Mouse (Mus musculus): ENCODE data around the gene Palm. TPM values are rescaled to one million over a fixed set of nuclear protein-coding genes. Genes with fewer than 3 reads are reported as not detected.
A peak's percentile ranks its signal among the peaks of the same experiment; 100 is the strongest.

Gene Palm
- polyA plus RNA-seq, 1 experiment from 2014 or later, result 63.7 TPM

GRCm38 (mm10) chr10:79820277-79820676, 26.9 kb downstream of the Palm start:
- Histone ChIP-seq H3K9me3 (no peaks in the 10 kb centered on the region), H3K4me1 (peaks cover 21% of the 10 kb centered on the region), H3K27ac (peak overlapping the region; percentile 61; the same call in 1 of the 2 replicates), H3K4me3 (no peak overlapping the region), H3K27me3 (no peaks in the 10 kb centered on the region), H3K4me2 (no peak overlapping the region), H3K36me3 (peaks cover 12% of the 10 kb centered on the region), H3K9ac (no peak overlapping the region)
- ATAC-seq (ENCODE audit: borderline replicate concordance, extremely low read depth, low FRiP score, low TSS enrichment), result no peak
- WGBS, result 87% methylated on average over 8 of the region's 8 CpGs

GRCm38 (mm10) chr10:79820782-79821181, 27.4 kb downstream of the Palm start, which contains the start of gene Misp:
Gene Misp (plus strand): TSS chr10:79820989.
- ATAC-seq (ENCODE audit: borderline replicate concordance, extremely low read depth, low FRiP score, low TSS enrichment), result no peak
- Histone ChIP-seq H3K4me3 (no peak within 1 kb of the TSS), H3K4me2 (no peak within 1 kb of the TSS), H3K27ac (peak within 1 kb of the TSS; percentile 61; the same call in 1 of the 2 replicates), H3K9me3 (no peaks in the 10 kb centered on the region), H3K9ac (no peak within 1 kb of the TSS), H3K4me1 (peaks cover 21% of the 10 kb centered on the region), H3K27me3 (no peaks in the 10 kb centered on the region), H3K36me3 (peaks cover 9% of the 10 kb centered on the region; the same call in 1 of the 2 replicates)
- 62% methylated on average over 11 of the region's 11 CpGs for WGBS

- no peak overlapping the region for H3K9ac ChIP-seq
Observed at GRCm38 (mm10) chr10:79821731-79822130, 28.4 kb downstream of the Palm start.

GRCm38 (mm10) chr10:79822372-79822771, 29.0 kb downstream of the Palm start:
- 28% methylated on average over 17 of the region's 17 CpGs for WGBS
- Histone ChIP-seq H3K36me3 (peaks cover 9% of the 10 kb centered on the region; the same call in 1 of the 2 replicates), H3K4me2 (peak overlapping the region; percentile 44), H3K4me3 (peak overlapping the region; percentile 12; the same call in 1 of the 2 replicates), H3K27ac (peak overlapping the region; percentile 55; the same call in 1 of the 2 replicates), H3K4me1 (peaks cover 21% of the 10 kb centered on the region), H3K9ac (0 out of 2 replicates have a peak overlapping the region, but pooled peaks have one; percentile 4), H3K27me3 (no peaks in the 10 kb centered on the region), H3K9me3 (no peaks in the 10 kb centered on the region)
- peak; percentile 67 for ATAC-seq (ENCODE audit: borderline replicate concordance, extremely low read depth, low FRiP score, low TSS enrichment)

More at GRCm38 (mm10) chr10:79821731-79822130, 28.4 kb downstream of the Palm start:
- Histone ChIP-seq H3K36me3 (peaks cover 9% of the 10 kb centered on the region; the same call in 1 of the 2 replicates), H3K4me1 (peaks cover 21% of the 10 kb centered on the region), H3K27ac (peak overlapping the region; percentile 55; the same call in 1 of the 2 replicates), H3K9me3 (no peaks in the 10 kb centered on the region), H3K4me3 (no peak overlapping the region), H3K27me3 (no peaks in the 10 kb centered on the region), H3K4me2 (peak overlapping the region; percentile 44; the same call in 1 of the 2 replicates)
- 80% methylated on average over 12 of the region's 12 CpGs for WGBS
- no peak for ATAC-seq (ENCODE audit: borderline replicate concordance, extremely low read depth, low FRiP score, low TSS enrichment)

GRCm38 (mm10) chr10:79823011-79823410, 29.6 kb downstream of the Palm start:
- Histone ChIP-seq H3K27me3 (no peaks in the 10 kb centered on the region), H3K9me3 (no peaks in the 10 kb centered on the region), H3K36me3 (peaks cover 9% of the 10 kb centered on the region; the same call in 1 of the 2 replicates), H3K4me1 (peaks cover 21% of the 10 kb centered on the region), H3K4me2 (peak overlapping the region; percentile 44), H3K27ac (peak overlapping the region; percentile 55; the same call in 1 of the 2 replicates), H3K9ac (no peak overlapping the region), H3K4me3 (peak overlapping the region; percentile 12; the same call in 1 of the 2 replicates)
- WGBS, result 72% methylated on average over 6 of the region's 6 CpGs
- no peak for ATAC-seq (ENCODE audit: borderline replicate concordance, extremely low read depth, low FRiP score, low TSS enrichment)

- WGBS, result 47% methylated on average over 6 of the region's 6 CpGs
- no peak for ATAC-seq (ENCODE audit: borderline replicate concordance, extremely low read depth, low FRiP score, low TSS enrichment)
- H3K9ac ChIP-seq, result no peak overlapping the region
- peaks cover 21% of the 10 kb centered on the region for H3K4me1 ChIP-seq
- no peak overlapping the region for H3K4me2 ChIP-seq
- H3K36me3 ChIP-seq, result peaks cover 2% of the 10 kb centered on the region; the same call in 1 of the 2 replicates
- H3K27ac ChIP-seq, result no peak overlapping the region; the same call in 1 of the 2 replicates
- no peaks in the 10 kb centered on the region for H3K9me3 ChIP-seq
- no peak overlapping the region for H3K4me3 ChIP-seq
- no peaks in the 10 kb centered on the region for H3K27me3 ChIP-seq
Observed at GRCm38 (mm10) chr10:79824413-79824812, 31.0 kb downstream of the Palm start.

GRCm38 (mm10) chr10:79831583-79831982, 38.2 kb downstream of the Palm start:
- 83% methylated on average over 3 of the region's 3 CpGs for WGBS
- Histone ChIP-seq H3K9ac (no peak overlapping the region), H3K36me3 (no peaks in the 10 kb centered on the region)

GRCm38 (mm10) chr10:79832026-79832785, 38.8 kb downstream of the Palm start:
- no peak overlapping the region for H3K27ac ChIP-seq
- H3K4me3 ChIP-seq, result no peak overlapping the region
- WGBS, result 60% methylated on average over 7 of the region's 7 CpGs
- peaks cover 4% of the 10 kb centered on the region; the same call in 1 of the 2 replicates for H3K4me1 ChIP-seq
- no peaks in the 10 kb centered on the region for H3K36me3 ChIP-seq
- no peak overlapping the region for H3K4me2 ChIP-seq
- H3K27me3 ChIP-seq, result no peaks in the 10 kb centered on the region
- H3K9ac ChIP-seq, result no peak overlapping the region
- H3K9me3 ChIP-seq, result no peaks in the 10 kb centered on the region
- no peak for ATAC-seq (ENCODE audit: borderline replicate concordance, extremely low read depth, low FRiP score, low TSS enrichment)

More at GRCm38 (mm10) chr10:79831583-79831982, 38.2 kb downstream of the Palm start:
- no peak for ATAC-seq (ENCODE audit: borderline replicate concordance, extremely low read depth, low FRiP score, low TSS enrichment)
- Histone ChIP-seq H3K4me3 (no peak overlapping the region), H3K4me1 (peaks cover 4% of the 10 kb centered on the region; the same call in 1 of the 2 replicates), H3K27me3 (no peaks in the 10 kb centered on the region), H3K27ac (no peak overlapping the region), H3K9me3 (no peaks in the 10 kb centered on the region), H3K4me2 (no peak overlapping the region)

GRCm38 (mm10) chr10:79832786-79833181, 39.4 kb downstream of the Palm start:
- Histone ChIP-seq H3K27me3 (no peaks in the 10 kb centered on the region), H3K9me3 (no peaks in the 10 kb centered on the region), H3K4me3 (no peak overlapping the region), H3K27ac (no peak overlapping the region), H3K36me3 (no peaks in the 10 kb centered on the region), H3K4me1 (peaks cover 4% of the 10 kb centered on the region), H3K9ac (no peak overlapping the region), H3K4me2 (no peak overlapping the region)
- ATAC-seq (ENCODE audit: borderline replicate concordance, extremely low read depth, low FRiP score, low TSS enrichment), result no peak
- WGBS, result 64% methylated on average over 9 of the region's 9 CpGs

- WGBS, result 20% methylated on average over 9 of the region's 9 CpGs
- ATAC-seq (ENCODE audit: borderline replicate concordance, extremely low read depth, low FRiP score, low TSS enrichment), result peak; percentile 66; the same call in 1 of the 2 replicates
- peaks cover 4% of the 10 kb centered on the region for H3K4me1 ChIP-seq
Observed at GRCm38 (mm10) chr10:79834769-79835398, 41.5 kb downstream of the Palm start.

GRCm38 (mm10) chr10:79836918-79837317, 43.5 kb downstream of the Palm start:
- H3K9me3 ChIP-seq, result no peaks in the 10 kb centered on the region
- peaks cover 14% of the 10 kb centered on the region for H3K4me1 ChIP-seq
- 94% methylated on average over 3 of the region's 3 CpGs for WGBS
- no peaks in the 10 kb centered on the region for H3K36me3 ChIP-seq
- ATAC-seq (ENCODE audit: borderline replicate concordance, extremely low read depth, low FRiP score, low TSS enrichment), result no peak
- H3K9ac ChIP-seq, result no peak overlapping the region
- H3K27me3 ChIP-seq, result no peaks in the 10 kb centered on the region
- no peak overlapping the region for H3K27ac ChIP-seq
- H3K4me2 ChIP-seq, result no peak overlapping the region
- no peak overlapping the region for H3K4me3 ChIP-seq

More at GRCm38 (mm10) chr10:79834769-79835398, 41.5 kb downstream of the Palm start:
- H3K27ac ChIP-seq, result no peak overlapping the region
- no peak overlapping the region for H3K4me2 ChIP-seq
- no peaks in the 10 kb centered on the region for H3K9me3 ChIP-seq
- no peaks in the 10 kb centered on the region for H3K27me3 ChIP-seq
- H3K9ac ChIP-seq, result no peak overlapping the region
- H3K36me3 ChIP-seq, result no peaks in the 10 kb centered on the region
- no peak overlapping the region for H3K4me3 ChIP-seq
